Mouse (Mus musculus): Measurements from ENCODE around the gene Maml3. TPM values are rescaled to one million over a fixed set of nuclear protein-coding genes. Genes with fewer than 3 reads are reported as not detected.

Gene Maml3
- polyA plus RNA-seq, 1 experiment: 3.1 TPM

- Histone ChIP-seq H3K4me3 (no peak overlapping the region), H3K27me3 (ENCODE audit: control insufficient read depth, insufficient read depth, insufficient read length) (no peaks in the 10 kb centered on the region), H3ac (ENCODE audit: control insufficient read depth, insufficient read length) (no peak overlapping the region), H3K36me3 (ENCODE audit: control insufficient read depth, insufficient read depth) (no peaks in the 10 kb centered on the region), H3K79me2 (ENCODE audit: control insufficient read depth, insufficient read depth) (no peaks in the 10 kb centered on the region), H3K4me2 (ENCODE audit: low read depth) (no peak overlapping the region)
- peak; percentile 72 for TF ChIP-seq USF1 (IDR thresholded peaks at IDR 0.05; ENCODE audit: low read depth)
- TF ChIP-seq CEBPB (IDR thresholded peaks at IDR 0.05; ENCODE audit: insufficient read depth, poor library complexity, severe bottlenecking): peak; percentile 48; the same call in 1 of the 2 replicates
- no peak for TF ChIP-seq TCF12 (IDR thresholded peaks at IDR 0.05; ENCODE audit: insufficient read depth, poor library complexity, severe bottlenecking)
These were observed 387.4 kb downstream of the Maml3 start for GRCm38 (mm10) chr3:51717455-51717854.

DNA sequence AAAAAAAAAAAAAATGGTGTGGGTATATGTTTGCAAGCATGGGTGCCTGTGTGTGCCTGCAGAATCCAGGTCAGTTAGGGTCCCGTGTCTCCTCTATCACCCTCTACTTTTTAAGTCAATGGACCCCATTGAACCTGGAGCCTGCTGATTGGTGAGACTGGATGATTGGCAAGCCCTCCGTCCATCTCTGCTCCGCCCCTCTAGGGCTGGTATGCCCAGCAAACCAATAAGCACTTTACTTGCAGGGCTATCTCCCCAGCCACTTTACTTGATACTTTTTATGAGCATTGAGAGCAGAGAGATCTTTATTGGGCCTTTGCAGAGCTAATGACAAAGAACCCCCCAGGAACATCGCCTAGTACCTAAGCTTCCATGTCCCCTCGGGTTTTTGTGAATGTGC, 390.4 kb downstream of the Maml3 start:
- Histone ChIP-seq H3K4me2 (ENCODE audit: low read depth) (no peak overlapping the region), H3K36me3 (ENCODE audit: control insufficient read depth, insufficient read depth) (no peaks in the 10 kb centered on the region), H3K27me3 (ENCODE audit: control insufficient read depth, insufficient read depth, insufficient read length) (no peaks in the 10 kb centered on the region), H3ac (ENCODE audit: control insufficient read depth, insufficient read length) (no peak overlapping the region), H3K4me3 (no peak overlapping the region), H3K79me2 (ENCODE audit: control insufficient read depth, insufficient read depth) (no peaks in the 10 kb centered on the region)
- TF ChIP-seq POLR2AphosphoS2 (IDR thresholded peaks at IDR 0.05; ENCODE audit: insufficient read length, low read depth): no peak
- TF ChIP-seq TCF12 (IDR thresholded peaks at IDR 0.05; ENCODE audit: insufficient read depth, poor library complexity, severe bottlenecking): no peak
- TF ChIP-seq USF1 (IDR thresholded peaks at IDR 0.05; ENCODE audit: low read depth): no peak
- TF ChIP-seq MAX (IDR thresholded peaks at IDR 0.05; ENCODE audit: low read depth): no peak
- no peak for TF ChIP-seq E2F4 (IDR thresholded peaks at IDR 0.05; ENCODE audit: insufficient read depth)
- no peak for TF ChIP-seq REST (IDR thresholded peaks at IDR 0.05; ENCODE audit: insufficient read depth, insufficient read length)
- no peak for TF ChIP-seq SRF (IDR thresholded peaks at IDR 0.05; ENCODE audit: control insufficient read depth, insufficient read length, low read depth)
- no peak for TF ChIP-seq POLR2A (IDR thresholded peaks at IDR 0.05; ENCODE audit: insufficient read length, low read depth)
- TF ChIP-seq MYOG (IDR thresholded peaks at IDR 0.05; ENCODE audit: control insufficient read depth in 1 of 3, insufficient read depth in 1 of 3, insufficient read length in 2 of 3, low read depth in 2 of 3): no peak
- TF ChIP-seq TCF3 (IDR thresholded peaks at IDR 0.05; ENCODE audit: insufficient read length, low read depth): no peak
- no peak for TF ChIP-seq CEBPB (IDR thresholded peaks at IDR 0.05; ENCODE audit: insufficient read depth, poor library complexity, severe bottlenecking)
- TF ChIP-seq MYOD1 (IDR thresholded peaks at IDR 0.05; ENCODE audit: control insufficient read depth in 1 of 3, insufficient read length in 2 of 3, low read depth in 2 of 3): no peak

GRCm38 (mm10) chr3:51713233-51713632, 391.6 kb downstream of the Maml3 start:
- Histone ChIP-seq H3K36me3 (ENCODE audit: control insufficient read depth, insufficient read depth) (no peaks in the 10 kb centered on the region), H3ac (ENCODE audit: control insufficient read depth, insufficient read length) (no peak overlapping the region), H3K4me3 (no peak overlapping the region), H3K27me3 (ENCODE audit: control insufficient read depth, insufficient read depth, insufficient read length) (no peaks in the 10 kb centered on the region), H3K79me2 (ENCODE audit: control insufficient read depth, insufficient read depth) (no peaks in the 10 kb centered on the region), H3K4me2 (ENCODE audit: low read depth) (no peak overlapping the region)
- TF ChIP-seq SRF (IDR thresholded peaks at IDR 0.05; ENCODE audit: control insufficient read depth, insufficient read length, low read depth) (no peak), CEBPB (IDR thresholded peaks at IDR 0.05; ENCODE audit: insufficient read depth, poor library complexity, severe bottlenecking) (no peak), POLR2A (IDR thresholded peaks at IDR 0.05; ENCODE audit: insufficient read length, low read depth) (no peak), MAX (IDR thresholded peaks at IDR 0.05; ENCODE audit: low read depth) (no peak), TCF3 (IDR thresholded peaks at IDR 0.05; ENCODE audit: insufficient read length, low read depth) (no peak), TCF12 (IDR thresholded peaks at IDR 0.05; ENCODE audit: insufficient read depth, poor library complexity, severe bottlenecking) (no peak), MYOD1 (IDR thresholded peaks at IDR 0.05; ENCODE audit: control insufficient read depth in 1 of 3, insufficient read length in 2 of 3, low read depth in 2 of 3) (no peak), POLR2AphosphoS2 (IDR thresholded peaks at IDR 0.05; ENCODE audit: insufficient read length, low read depth) (no peak), E2F4 (IDR thresholded peaks at IDR 0.05; ENCODE audit: insufficient read depth) (no peak), USF1 (IDR thresholded peaks at IDR 0.05; ENCODE audit: low read depth) (no peak), MYOG (IDR thresholded peaks at IDR 0.05; ENCODE audit: control insufficient read depth in 1 of 3, insufficient read depth in 1 of 3, insufficient read length in 2 of 3, low read depth in 2 of 3) (no peak), REST (IDR thresholded peaks at IDR 0.05; ENCODE audit: insufficient read depth, insufficient read length) (no peak)

GRCm38 (mm10) chr3:51712382-51712781, 392.5 kb downstream of the Maml3 start:
- no peaks in the 10 kb centered on the region for H3K36me3 ChIP-seq (ENCODE audit: control insufficient read depth, insufficient read depth)
- H3K4me3 ChIP-seq: no peak overlapping the region
- no peaks in the 10 kb centered on the region for H3K79me2 ChIP-seq (ENCODE audit: control insufficient read depth, insufficient read depth)
- no peak for TF ChIP-seq TCF3 (IDR thresholded peaks at IDR 0.05; ENCODE audit: insufficient read length, low read depth)
- no peak for TF ChIP-seq MYOD1 (IDR thresholded peaks at IDR 0.05; ENCODE audit: control insufficient read depth in 1 of 3, insufficient read length in 2 of 3, low read depth in 2 of 3)
- TF ChIP-seq SRF (IDR thresholded peaks at IDR 0.05; ENCODE audit: control insufficient read depth, insufficient read length, low read depth): no peak
- TF ChIP-seq REST (IDR thresholded peaks at IDR 0.05; ENCODE audit: insufficient read depth, insufficient read length): no peak
- no peak for TF ChIP-seq USF1 (IDR thresholded peaks at IDR 0.05; ENCODE audit: low read depth)
- H3ac ChIP-seq (ENCODE audit: control insufficient read depth, insufficient read length): no peak overlapping the region
- no peaks in the 10 kb centered on the region for H3K27me3 ChIP-seq (ENCODE audit: control insufficient read depth, insufficient read depth, insufficient read length)
- H3K4me2 ChIP-seq (ENCODE audit: low read depth): no peak overlapping the region

GRCm38 (mm10) chr3:51708746-51709411, 396.0 kb downstream of the Maml3 start:
- Histone ChIP-seq H3ac (ENCODE audit: control insufficient read depth, insufficient read length) (no peak overlapping the region), H3K36me3 (ENCODE audit: control insufficient read depth, insufficient read depth) (no peaks in the 10 kb centered on the region), H3K4me3 (peak overlapping the region; percentile 15), H3K27me3 (ENCODE audit: control insufficient read depth, insufficient read depth, insufficient read length) (no peaks in the 10 kb centered on the region), H3K4me2 (ENCODE audit: low read depth) (peak overlapping the region; percentile 94), H3K79me2 (ENCODE audit: control insufficient read depth, insufficient read depth) (no peaks in the 10 kb centered on the region)
- no peak for TF ChIP-seq MAX (IDR thresholded peaks at IDR 0.05; ENCODE audit: low read depth)
- TF ChIP-seq TCF3 (IDR thresholded peaks at IDR 0.05; ENCODE audit: insufficient read length, low read depth): peak; percentile 74
- peak; percentile 26 for TF ChIP-seq TCF12 (IDR thresholded peaks at IDR 0.05; ENCODE audit: insufficient read depth, poor library complexity, severe bottlenecking)
- TF ChIP-seq MYOD1 (IDR thresholded peaks at IDR 0.05; ENCODE audit: control insufficient read depth in 1 of 3, insufficient read length in 2 of 3, low read depth in 2 of 3): peak in 2 of 3 experiments; percentile 90 to 91
- TF ChIP-seq POLR2A (IDR thresholded peaks at IDR 0.05; ENCODE audit: insufficient read length, low read depth): peak; percentile 69
- no peak for TF ChIP-seq E2F4 (IDR thresholded peaks at IDR 0.05; ENCODE audit: insufficient read depth)
- peak; percentile 81 for TF ChIP-seq SRF (IDR thresholded peaks at IDR 0.05; ENCODE audit: control insufficient read depth, insufficient read length, low read depth)
- TF ChIP-seq MYOG (IDR thresholded peaks at IDR 0.05; ENCODE audit: control insufficient read depth in 1 of 3, insufficient read depth in 1 of 3, insufficient read length in 2 of 3, low read depth in 2 of 3): peak; percentile 49 to 98 (median 96)
- TF ChIP-seq USF1 (IDR thresholded peaks at IDR 0.05; ENCODE audit: low read depth): no peak
- peak; percentile 99 for TF ChIP-seq CEBPB (IDR thresholded peaks at IDR 0.05; ENCODE audit: insufficient read depth, poor library complexity, severe bottlenecking)
- no peak for TF ChIP-seq POLR2AphosphoS2 (IDR thresholded peaks at IDR 0.05; ENCODE audit: insufficient read length, low read depth)
- TF ChIP-seq REST (IDR thresholded peaks at IDR 0.05; ENCODE audit: insufficient read depth, insufficient read length): no peak

All from myocyte (in vitro differentiated cells).